Mouse (Mus musculus) lung, adult 18-20 months (tissue): Measurements from ENCODE around the gene Cilp2.
A peak's percentile ranks its signal among the peaks of the same experiment; 100 is the strongest.

Experiments used
- DNase-seq, 2 experiments: peaks; one replicate each; pipeline ENCODE4 v3.0.0; 2022; ENCODE audit warnings: mixed read lengths in 2 of 2

Gene Cilp2

GRCm38 (mm10) chr8:69870907-69871306, 16.6 kb downstream of the Cilp2 start:
- no peak for DNase-seq

- no peak for DNase-seq
These were observed 17.3 kb downstream of the Cilp2 start for GRCm38 (mm10) chr8:69870003-69870765.

GRCm38 (mm10) chr8:69867696-69868326, 19.7 kb downstream of the Cilp2 start:
- DNase-seq, result no peak

GRCm38 (mm10) chr8:69864180-69864579, 23.3 kb downstream of the Cilp2 start:
- DNase-seq, result no peak

- DNase-seq, result no peak
These were observed 24.0 kb downstream of the Cilp2 start for GRCm38 (mm10) chr8:69863387-69864020.

- DNase-seq, result no peak
These were observed 26.2 kb downstream of the Cilp2 start for GRCm38 (mm10) chr8:69861251-69861650.

GRCm38 (mm10) chr8:69860807-69861206, 26.7 kb downstream of the Cilp2 start:
- DNase-seq, result no peak

- DNase-seq, result no peak
These were observed 33.6 kb downstream of the Cilp2 start for GRCm38 (mm10) chr8:69853869-69854268.

- no peak for DNase-seq
These were observed 36.5 kb downstream of the Cilp2 start for GRCm38 (mm10) chr8:69850926-69851506.

- no peak for DNase-seq
These were observed 37.6 kb downstream of the Cilp2 start for GRCm38 (mm10) chr8:69849899-69850298.

GRCm38 (mm10) chr8:69848951-69849350, 38.5 kb downstream of the Cilp2 start:
- DNase-seq, result peak; percentile 78 to 81

- DNase-seq, result no peak
These were observed 40.1 kb downstream of the Cilp2 start for GRCm38 (mm10) chr8:69847167-69848065.

GRCm38 (mm10) chr8:69837057-69837682, 50.3 kb downstream of the Cilp2 start:
- no peak for DNase-seq

GRCm38 (mm10) chr8:69832298-69832853, 55.1 kb downstream of the Cilp2 start, which contains the start of gene Pbx4:
Gene Pbx4 (plus strand): TSS chr8:69832491.
- peak; percentile 80 to 84 for DNase-seq
